Mouse (Mus musculus): Measurements from ENCODE around the gene Mrps23. TPM values are rescaled to one million over a fixed set of nuclear protein-coding genes. Genes with fewer than 3 reads are reported as not detected.
A peak's percentile ranks its signal among the peaks of the same experiment; 100 is the strongest.

Mrps23 gene
- polyA plus RNA-seq, 1 experiment from 2014 or later = 55.4 TPM

- peak overlapping the region; percentile 89 for H3K27ac ChIP-seq (replicated peaks)
- no peaks in the 10 kb centered on the region for H3K27me3 ChIP-seq (ENCODE audit: control insufficient read depth, insufficient read depth, low read length)
- 0 out of 2 replicates have a peak overlapping the region, but pooled peaks have one; percentile 18 for H3K9ac ChIP-seq (ENCODE audit: low read length)
- 22% methylated on average over 15 of the region's 15 CpGs for WGBS
- peaks cover 21% of the 10 kb centered on the region for H3K4me1 ChIP-seq (replicated peaks; ENCODE audit: control insufficient read depth, insufficient read depth)
- peak; percentile 22 for ATAC-seq (ENCODE audit: low FRiP score, low TSS enrichment)
- H3K4me3 ChIP-seq (ENCODE audit: low read depth, low read length) = no peak overlapping the region
- peak; percentile 66 for DNase-seq (ENCODE audit: low spot score)
- H3K4me2 ChIP-seq (replicated peaks; ENCODE audit: low read depth) = no peak overlapping the region; the same call in 1 of the 2 replicates
- H3K36me3 ChIP-seq (ENCODE audit: control insufficient read depth, insufficient read depth, low read length) = no peaks in the 10 kb centered on the region
- TF ChIP-seq EP300 (optimal IDR thresholded peaks at IDR 0.05) (no peak), CTCF (IDR thresholded peaks at IDR 0.05; ENCODE audit: low read depth) (no peak)
- no peaks in the 10 kb centered on the region for H3K9me3 ChIP-seq (ENCODE audit: control insufficient read depth, low read length)
Measured at GRCm38 (mm10) chr11:88164801-88165377, 39.3 kb upstream of the Mrps23 start.

- H3K27ac ChIP-seq (replicated peaks) = peak overlapping the region; percentile 89
- H3K36me3 ChIP-seq (ENCODE audit: control insufficient read depth, insufficient read depth, low read length) = no peaks in the 10 kb centered on the region
- TF ChIP-seq EP300 (optimal IDR thresholded peaks at IDR 0.05) (no peak), CTCF (IDR thresholded peaks at IDR 0.05; ENCODE audit: low read depth) (no peak)
- H3K4me2 ChIP-seq (replicated peaks; ENCODE audit: low read depth) = 0 out of 2 replicates have a peak overlapping the region, but pooled peaks have one; percentile 8
- H3K4me1 ChIP-seq (replicated peaks; ENCODE audit: control insufficient read depth, insufficient read depth) = peaks cover 15% of the 10 kb centered on the region
- ATAC-seq (ENCODE audit: low FRiP score, low TSS enrichment) (no peak), DNase-seq (ENCODE audit: low spot score) (no peak)
- WGBS = 39% methylated on average over 10 of the region's 10 CpGs
- H3K9ac ChIP-seq (ENCODE audit: low read length) = peak overlapping the region; percentile 45; the same call in 1 of the 2 replicates
- no peaks in the 10 kb centered on the region for H3K27me3 ChIP-seq (ENCODE audit: control insufficient read depth, insufficient read depth, low read length)
- no peak overlapping the region for H3K4me3 ChIP-seq (ENCODE audit: low read depth, low read length)
- H3K9me3 ChIP-seq (ENCODE audit: control insufficient read depth, low read length) = no peaks in the 10 kb centered on the region
Measured at GRCm38 (mm10) chr11:88165683-88166364, 38.4 kb upstream of the Mrps23 start.

GRCm38 (mm10) chr11:88166471-88166870, 37.7 kb upstream of the Mrps23 start:
- H3K27me3 ChIP-seq (ENCODE audit: control insufficient read depth, insufficient read depth, low read length) = no peaks in the 10 kb centered on the region
- H3K27ac ChIP-seq (replicated peaks) = peak overlapping the region; percentile 89
- H3K4me2 ChIP-seq (replicated peaks; ENCODE audit: low read depth) = no peak overlapping the region
- H3K9me3 ChIP-seq (ENCODE audit: control insufficient read depth, low read length) = no peaks in the 10 kb centered on the region
- no peaks in the 10 kb centered on the region for H3K36me3 ChIP-seq (ENCODE audit: control insufficient read depth, insufficient read depth, low read length)
- 85% methylated on average over 7 of the region's 7 CpGs for WGBS
- H3K9ac ChIP-seq (ENCODE audit: low read length) = no peak overlapping the region
- DNase-seq (ENCODE audit: low spot score) (no peak), ATAC-seq (ENCODE audit: low FRiP score, low TSS enrichment) (no peak)
- TF ChIP-seq EP300 (optimal IDR thresholded peaks at IDR 0.05) = no peak
- TF ChIP-seq CTCF (IDR thresholded peaks at IDR 0.05; ENCODE audit: low read depth) = no peak
- no peak overlapping the region for H3K4me3 ChIP-seq (ENCODE audit: low read depth, low read length)
- H3K4me1 ChIP-seq (replicated peaks; ENCODE audit: control insufficient read depth, insufficient read depth) = peaks cover 13% of the 10 kb centered on the region

GRCm38 (mm10) chr11:88168611-88169010, 35.6 kb upstream of the Mrps23 start:
- Histone ChIP-seq H3K36me3 (ENCODE audit: control insufficient read depth, insufficient read depth, low read length) (no peaks in the 10 kb centered on the region), H3K4me3 (ENCODE audit: low read depth, low read length) (no peak overlapping the region), H3K27ac (replicated peaks) (no peak overlapping the region), H3K9me3 (ENCODE audit: control insufficient read depth, low read length) (no peaks in the 10 kb centered on the region), H3K27me3 (ENCODE audit: control insufficient read depth, insufficient read depth, low read length) (no peaks in the 10 kb centered on the region), H3K9ac (ENCODE audit: low read length) (no peak overlapping the region), H3K4me2 (replicated peaks; ENCODE audit: low read depth) (no peak overlapping the region), H3K4me1 (replicated peaks; ENCODE audit: control insufficient read depth, insufficient read depth) (peaks cover 26% of the 10 kb centered on the region)
- no peak for ATAC-seq (ENCODE audit: low FRiP score, low TSS enrichment)
- WGBS = 46% methylated on average over 3 of the region's 3 CpGs
- DNase-seq (ENCODE audit: low spot score) = no peak
- TF ChIP-seq EP300 (optimal IDR thresholded peaks at IDR 0.05) (no peak), CTCF (IDR thresholded peaks at IDR 0.05; ENCODE audit: low read depth) (no peak)

- TF ChIP-seq EP300 (optimal IDR thresholded peaks at IDR 0.05) = no peak
- no peak for TF ChIP-seq CTCF (IDR thresholded peaks at IDR 0.05; ENCODE audit: low read depth)
- no peak overlapping the region for H3K4me3 ChIP-seq (ENCODE audit: low read depth, low read length)
- H3K4me2 ChIP-seq (replicated peaks; ENCODE audit: low read depth) = no peak overlapping the region
- H3K9ac ChIP-seq (ENCODE audit: low read length) = no peak overlapping the region
- H3K27ac ChIP-seq (replicated peaks) = no peak overlapping the region
- peaks cover 24% of the 10 kb centered on the region for H3K4me1 ChIP-seq (replicated peaks; ENCODE audit: control insufficient read depth, insufficient read depth)
- H3K27me3 ChIP-seq (ENCODE audit: control insufficient read depth, insufficient read depth, low read length) = no peaks in the 10 kb centered on the region
- WGBS = 55% methylated on average over 32 of the region's 32 CpGs
- no peaks in the 10 kb centered on the region for H3K9me3 ChIP-seq (ENCODE audit: control insufficient read depth, low read length)
- H3K36me3 ChIP-seq (ENCODE audit: control insufficient read depth, insufficient read depth, low read length) = no peaks in the 10 kb centered on the region
- ATAC-seq (ENCODE audit: low FRiP score, low TSS enrichment) = no peak
- DNase-seq (ENCODE audit: low spot score) = no peak
Measured at GRCm38 (mm10) chr11:88169531-88170040, 34.6 kb upstream of the Mrps23 start.

GRCm38 (mm10) chr11:88170606-88171005, 33.6 kb upstream of the Mrps23 start:
- Histone ChIP-seq H3K4me2 (replicated peaks; ENCODE audit: low read depth) (no peak overlapping the region), H3K27ac (replicated peaks) (no peak overlapping the region), H3K9me3 (ENCODE audit: control insufficient read depth, low read length) (no peaks in the 10 kb centered on the region), H3K4me3 (ENCODE audit: low read depth, low read length) (no peak overlapping the region), H3K27me3 (ENCODE audit: control insufficient read depth, insufficient read depth, low read length) (no peaks in the 10 kb centered on the region), H3K9ac (ENCODE audit: low read length) (no peak overlapping the region), H3K36me3 (ENCODE audit: control insufficient read depth, insufficient read depth, low read length) (no peaks in the 10 kb centered on the region), H3K4me1 (replicated peaks; ENCODE audit: control insufficient read depth, insufficient read depth) (peaks cover 21% of the 10 kb centered on the region)
- ATAC-seq (ENCODE audit: low FRiP score, low TSS enrichment) = no peak
- 81% methylated on average over 3 of the region's 3 CpGs for WGBS
- DNase-seq (ENCODE audit: low spot score) = no peak
- no peak for TF ChIP-seq EP300 (optimal IDR thresholded peaks at IDR 0.05)
- no peak for TF ChIP-seq CTCF (IDR thresholded peaks at IDR 0.05; ENCODE audit: low read depth)

Measured in stomach, postnatal 0 days (tissue).